Mouse (Mus musculus) forebrain, postnatal 0 days (tissue): ENCODE measurements around the gene Lrrtm3. TPM values are rescaled to one million over a fixed set of nuclear protein-coding genes. Genes with fewer than 3 reads are reported as not detected.

Source experiments
- ATAC-seq: fragments of 200-750 bp; cut with Nextera tagmentation; 2 replicates; pipeline ENCODE4 v1.8.0; 2017; ENCODE audit warnings: mild to moderate bottlenecking, moderate library complexity
- DNase-seq: peaks from one replicate; pipeline ENCODE4 v3.0.0-alpha.2; 2015
- H3K27ac ChIP-seq: fragments of 300-500 bp; sonication (generic); 2 replicates; pipeline ENCODE4 v1.5.1; 2014; ENCODE audit warnings: low read depth, mild to moderate bottlenecking, antibody characterized with exemption, low read length, moderate library complexity, mixed read lengths
- H3K27me3 ChIP-seq: fragments of 300-500 bp; sonication (generic); 2 replicates; pipeline ENCODE4 v1.6.1; 2014; ENCODE audit warnings: mild to moderate bottlenecking, low read length, mixed read lengths; ENCODE audit not compliant: insufficient read depth
- H3K36me3 ChIP-seq: fragments of 300-500 bp; sonication (generic); 2 replicates; pipeline ENCODE4 v1.6.1; 2014; ENCODE audit warnings: mild to moderate bottlenecking, moderate library complexity; ENCODE audit not compliant: insufficient read depth
- H3K4me1 ChIP-seq: fragments of 300-500 bp; sonication (generic); 2 replicates; pipeline ENCODE4 v1.6.1; 2014; ENCODE audit warnings: antibody characterized with exemption; ENCODE audit not compliant: insufficient read depth
- H3K4me2 ChIP-seq: fragments of 300-500 bp; sonication (generic); 2 replicates; pipeline ENCODE4 v1.6.1; 2014; ENCODE audit warnings: low read depth, mild to moderate bottlenecking, moderate library complexity
- H3K4me3 ChIP-seq: fragments of 300-500 bp; sonication (generic); 2 replicates; pipeline ENCODE4 v1.5.1; 2014; ENCODE audit warnings: low read depth, low read length, mixed read lengths
- H3K9ac ChIP-seq: fragments of 300-500 bp; sonication (generic); 2 replicates; pipeline ENCODE4 v1.6.1; 2014; ENCODE audit warnings: mild to moderate bottlenecking
- H3K9me3 ChIP-seq: fragments of 300-500 bp; sonication (generic); 2 replicates; pipeline ENCODE4 v1.6.1; 2016; ENCODE audit warnings: low read length
- CTCF ChIP-seq: sonication (generic); IDR thresholded peaks from 2 replicates; pipeline ENCODE4 v1.5.1; 2016; ENCODE audit warnings: antibody characterized with exemption, control low read depth, low read depth
- WGBS: fragments of 180-500 bp; shearing (Covaris S2); extraction: QIAGEN DNeasy Blood & Tissue Kit; methylation state at CpG from one replicate; pipeline ENCODE4 v1.1.7; 2014; 5-methylcytosine and 5-hydroxymethylcytosine counted together
- polyA plus RNA-seq: library from polyadenylated mRNA; unstranded; fragments of >200 nt; fragmentation: Nextera tagmentation; extraction: Ambion mirVana; gene quantifications from 2 replicates; pipeline ENCODE4 v1.2.1, GENCODE M21; 2015
- total RNA-seq: library from RNA; depleted of rRNA; stranded (reverse); fragments of >200 nt; gene quantifications from 2 replicates; pipeline ENCODE4 v1.2.3, GENCODE M21; 2014

The Lrrtm3 gene
- total and polyA plus RNA-seq, 2 experiments from 2014 or later, result 25.8 to 26.0 TPM

DNA sequence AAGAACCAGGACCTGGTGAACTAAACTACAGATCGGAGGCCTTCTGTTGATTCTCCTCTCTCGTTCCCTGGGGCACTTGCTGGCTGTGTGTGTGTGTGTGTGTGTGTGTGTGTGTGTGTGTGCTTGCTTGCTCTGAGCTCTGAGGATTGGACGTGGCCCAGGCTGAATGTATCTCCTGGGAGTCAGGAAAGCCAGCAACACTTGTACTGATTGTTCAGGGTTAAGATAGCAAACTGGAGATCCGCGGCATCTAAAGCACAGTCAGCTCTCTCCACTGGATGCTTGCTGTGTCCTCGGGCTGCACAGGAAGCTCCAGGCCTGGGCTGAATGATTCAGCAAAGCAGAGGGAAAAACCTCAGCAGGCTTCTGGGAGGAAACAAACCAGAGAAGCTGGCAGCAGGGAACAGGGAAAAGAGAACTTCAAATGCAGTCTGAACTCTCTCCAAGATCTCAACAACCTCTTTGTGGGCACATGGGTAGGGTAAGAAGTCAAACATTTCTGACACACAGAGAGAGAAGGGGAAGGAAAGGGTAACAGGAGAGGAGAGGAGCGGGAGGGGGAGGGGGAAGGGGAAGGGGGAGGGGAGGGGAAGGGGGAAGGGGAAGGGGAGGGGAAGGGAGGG is 135.7 kb downstream of the Lrrtm3 start:
- TF ChIP-seq CTCF, result no peak

GRCm38 (mm10) chr10:63951481-63951880 is 138.6 kb downstream of the Lrrtm3 start:
- no peak overlapping the region for H3K9ac ChIP-seq
- H3K9me3 ChIP-seq, result no peaks in the 10 kb centered on the region
- H3K4me1 ChIP-seq, result no peaks in the 10 kb centered on the region
- 76% methylated on average over 1 of the region's 1 CpGs for WGBS
- H3K36me3 ChIP-seq, result no peaks in the 10 kb centered on the region
- H3K27ac ChIP-seq, result no peak overlapping the region
- H3K4me3 ChIP-seq, result no peak overlapping the region
- H3K4me2 ChIP-seq, result no peak overlapping the region
- ATAC-seq (no peak), DNase-seq (no peak)
- no peak for TF ChIP-seq CTCF
- no peaks in the 10 kb centered on the region for H3K27me3 ChIP-seq

More for the DNA sequence above, 135.7 kb downstream of the Lrrtm3 start:
- Histone ChIP-seq H3K36me3 (no peaks in the 10 kb centered on the region), H3K9ac (no peak overlapping the region), H3K4me2 (no peak overlapping the region), H3K27me3 (no peaks in the 10 kb centered on the region), H3K9me3 (no peaks in the 10 kb centered on the region), H3K4me3 (no peak overlapping the region), H3K27ac (0 out of 2 replicates have a peak overlapping the region, but pooled peaks have one; percentile 15), H3K4me1 (no peaks in the 10 kb centered on the region)
- ATAC-seq, result 0 out of 2 replicates have a peak, but pooled peaks have one; percentile 16
- DNase-seq, result no peak
- 32% methylated on average over 6 of the region's 7 CpGs for WGBS

- Histone ChIP-seq H3K36me3 (no peaks in the 10 kb centered on the region), H3K27ac (no peak overlapping the region), H3K4me2 (no peak overlapping the region), H3K9me3 (no peaks in the 10 kb centered on the region), H3K4me3 (no peak overlapping the region), H3K9ac (no peak overlapping the region), H3K4me1 (no peaks in the 10 kb centered on the region), H3K27me3 (no peaks in the 10 kb centered on the region)
- DNase-seq (no peak), ATAC-seq (no peak)
- TF ChIP-seq CTCF, result no peak
- WGBS, result 54% methylated on average over 8 of the region's 8 CpGs
Measured at GRCm38 (mm10) chr10:63950867-63951266, 139.2 kb downstream of the Lrrtm3 start.

DNA sequence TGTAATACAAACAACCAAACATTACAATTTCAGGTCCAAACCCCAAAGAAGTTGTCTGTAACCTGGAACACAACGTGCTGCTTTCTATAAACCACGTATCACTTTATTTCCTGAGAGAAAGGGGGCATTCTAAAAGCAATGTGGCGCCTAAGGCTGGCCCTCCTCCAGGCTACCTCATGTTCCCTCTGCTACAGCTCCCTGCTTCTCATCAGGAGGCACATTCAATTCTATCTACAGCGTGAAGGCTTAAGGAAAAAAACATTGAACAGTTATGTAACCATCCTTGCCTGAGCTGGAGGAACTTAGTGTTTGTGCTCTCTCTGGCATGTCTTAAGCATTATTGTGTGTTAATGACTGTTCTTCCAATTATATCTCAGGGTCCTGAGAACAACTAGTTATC is 142.8 kb downstream of the Lrrtm3 start:
- Histone ChIP-seq H3K4me1 (no peaks in the 10 kb centered on the region), H3K27ac (no peak overlapping the region), H3K9ac (no peak overlapping the region), H3K36me3 (no peaks in the 10 kb centered on the region), H3K4me2 (no peak overlapping the region), H3K9me3 (no peaks in the 10 kb centered on the region), H3K4me3 (no peak overlapping the region), H3K27me3 (no peaks in the 10 kb centered on the region)
- TF ChIP-seq CTCF, result no peak
- no peak for ATAC-seq
- 57% methylated on average over 4 of the region's 4 CpGs for WGBS
- DNase-seq, result no peak

- Histone ChIP-seq H3K27me3 (no peaks in the 10 kb centered on the region), H3K9me3 (no peaks in the 10 kb centered on the region), H3K36me3 (no peaks in the 10 kb centered on the region), H3K4me2 (no peak overlapping the region), H3K27ac (no peak overlapping the region), H3K4me1 (no peaks in the 10 kb centered on the region), H3K4me3 (no peak overlapping the region), H3K9ac (no peak overlapping the region)
- 64% methylated on average over 3 of the region's 3 CpGs for WGBS
- DNase-seq (no peak), ATAC-seq (no peak)
- TF ChIP-seq CTCF, result no peak
Measured at GRCm38 (mm10) chr10:63945534-63945933, 144.5 kb downstream of the Lrrtm3 start.

DNA sequence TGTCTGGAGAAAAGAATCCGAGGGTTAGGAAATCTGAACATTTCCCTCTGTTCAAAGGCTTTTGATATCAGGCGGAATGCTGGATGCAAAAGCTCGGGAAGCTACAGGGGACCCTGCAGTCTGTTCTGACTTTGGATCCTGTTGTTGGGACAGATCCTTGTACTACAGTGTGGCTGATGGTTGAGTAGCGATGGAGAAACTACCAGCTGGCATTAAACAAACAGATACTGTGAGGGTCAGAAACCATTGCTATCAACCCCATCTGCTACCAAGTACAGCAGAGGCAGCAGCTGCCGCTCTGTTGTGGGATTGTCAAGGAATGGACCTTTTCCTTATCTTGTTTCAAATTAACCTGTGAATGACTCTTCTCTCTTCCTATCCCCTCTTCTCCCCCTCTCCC is 156.1 kb downstream of the Lrrtm3 start:
- 53% methylated on average over 5 of the region's 5 CpGs for WGBS
- no peaks in the 10 kb centered on the region for H3K27me3 ChIP-seq
- H3K9me3 ChIP-seq, result no peaks in the 10 kb centered on the region
- no peaks in the 10 kb centered on the region for H3K4me1 ChIP-seq
- DNase-seq (no peak), ATAC-seq (no peak)
- H3K36me3 ChIP-seq, result no peaks in the 10 kb centered on the region
- no peak overlapping the region for H3K27ac ChIP-seq
- H3K4me3 ChIP-seq, result no peak overlapping the region
- H3K9ac ChIP-seq, result no peak overlapping the region
- TF ChIP-seq CTCF, result no peak
- no peak overlapping the region for H3K4me2 ChIP-seq

GRCm38 (mm10) chr10:63927334-63927733 is 162.7 kb downstream of the Lrrtm3 start, which contains the start of gene Gm10118:
TSS of gene Gm10118 (minus strand) at chr10:63927434.
- H3K9me3 ChIP-seq, result no peaks in the 10 kb centered on the region
- DNase-seq (no peak), ATAC-seq (no peak)
- H3K4me3 ChIP-seq, result no peak within 1 kb of the TSS
- no peak for TF ChIP-seq CTCF
- no peaks in the 10 kb centered on the region for H3K4me1 ChIP-seq
- H3K36me3 ChIP-seq, result no peaks in the 10 kb centered on the region
- no peaks in the 10 kb centered on the region for H3K27me3 ChIP-seq
- H3K4me2 ChIP-seq, result no peak within 1 kb of the TSS
- H3K27ac ChIP-seq, result no peak within 1 kb of the TSS
- H3K9ac ChIP-seq, result no peak within 1 kb of the TSS
